Mouse (Mus musculus) gastrocnemius, adult 8-10 months (tissue): ENCODE measurements around the gene Rpl11. TPM values are rescaled to one million over a fixed set of nuclear protein-coding genes. Genes with fewer than 3 reads are reported as not detected.

Experiments used
- DNase-seq, 2 experiments: peaks; one replicate each; pipeline ENCODE4 v3.0.0; 2022; ENCODE audit warnings: low spot score in 2 of 2
- total RNA-seq, 4 experiments: library from RNA; stranded (reverse); gene quantifications; 2 replicates each; pipeline ENCODE4 v1.2.4; 2022

Rpl11 gene
- total RNA-seq, 4 experiments from 2014 or later: 119 to 244 (median 192) TPM

- DNase-seq: no peak
These were observed 24.5 kb downstream of the Rpl11 start for GRCm38 (mm10) chr4:136028689-136029088.

GRCm38 (mm10) chr4:136028132-136028564 lies 25.1 kb downstream of the Rpl11 start:
- DNase-seq: no peak

- no peak for DNase-seq
These were observed 25.7 kb downstream of the Rpl11 start for GRCm38 (mm10) chr4:136027416-136028131.

- DNase-seq: no peak
These were observed 27.9 kb downstream of the Rpl11 start for GRCm38 (mm10) chr4:136025350-136025749.

- no peak for DNase-seq
These were observed 30.3 kb downstream of the Rpl11 start for GRCm38 (mm10) chr4:136022924-136023323.

- peak; percentile 100 for DNase-seq
These were observed 31.6 kb downstream of the Rpl11 start, which contains the start of gene Eloa for GRCm38 (mm10) chr4:136021549-136022047. Gene Eloa, minus strand, starts transcription at chr4:136021763.

- DNase-seq: peak in 1 of 2 experiments; percentile 12
These were observed 32.3 kb downstream of the Rpl11 start for GRCm38 (mm10) chr4:136020743-136021548.

GRCm38 (mm10) chr4:136016059-136016602 lies 37.1 kb downstream of the Rpl11 start:
- DNase-seq: no peak

GRCm38 (mm10) chr4:136010586-136010985 lies 42.6 kb downstream of the Rpl11 start:
- DNase-seq: no peak

GRCm38 (mm10) chr4:136008782-136009447 lies 44.3 kb downstream of the Rpl11 start:
- DNase-seq: no peak

- DNase-seq: no peak
These were observed 46.4 kb downstream of the Rpl11 start for GRCm38 (mm10) chr4:136006821-136007220.

- no peak for DNase-seq
These were observed 48.3 kb downstream of the Rpl11 start for GRCm38 (mm10) chr4:136004921-136005320.

GRCm38 (mm10) chr4:136004107-136004675 lies 49.0 kb downstream of the Rpl11 start:
- no peak for DNase-seq

- DNase-seq: no peak
These were observed 58.1 kb downstream of the Rpl11 start for GRCm38 (mm10) chr4:135995118-135995517.

- no peak for DNase-seq
These were observed 59.3 kb downstream of the Rpl11 start for GRCm38 (mm10) chr4:135993941-135994340.

- no peak for DNase-seq
These were observed 65.5 kb downstream of the Rpl11 start for GRCm38 (mm10) chr4:135987714-135988113.

GRCm38 (mm10) chr4:135986943-135987710 lies 66.1 kb downstream of the Rpl11 start, which contains the start of gene Pithd1:
Gene Pithd1, minus strand, starts transcription at chr4:135987264.
- peak; percentile 91 to 92 for DNase-seq

GRCm38 (mm10) chr4:135986301-135986942 lies 66.8 kb downstream of the Rpl11 start:
- no peak for DNase-seq

GRCm38 (mm10) chr4:135985769-135986168 lies 67.5 kb downstream of the Rpl11 start:
- DNase-seq: no peak

- DNase-seq: no peak
These were observed 68.0 kb downstream of the Rpl11 start for GRCm38 (mm10) chr4:135985193-135985592.
